Mouse (Mus musculus): ENCODE measurements around the gene Gla.

Gene Gla

GRCm38 (mm10) chrX:134600659-134601379 is at the start of gene Gla, which contains the start of gene Hnrnph2:
Gene Gla, minus strand, starts transcription at chrX:134601125.
Gene Hnrnph2, plus strand, starts transcription at chrX:134601179.
- DNase-seq: peak; percentile 87

- DNase-seq: peak; percentile 77
Measured at GRCm38 (mm10) chrX:134648031-134648692, 47.2 kb upstream of the Gla start.

- no peak for DNase-seq
Measured at GRCm38 (mm10) chrX:134647421-134647820, 46.5 kb upstream of the Gla start.

GRCm38 (mm10) chrX:134646338-134646737 is 45.4 kb upstream of the Gla start:
- DNase-seq: no peak

GRCm38 (mm10) chrX:134641000-134641760 is 40.3 kb upstream of the Gla start:
- DNase-seq: no peak

GRCm38 (mm10) chrX:134635860-134636259 is 34.9 kb upstream of the Gla start:
- no peak for DNase-seq

GRCm38 (mm10) chrX:134635111-134635510 is 34.2 kb upstream of the Gla start:
- no peak for DNase-seq

GRCm38 (mm10) chrX:134632710-134633109 is 31.8 kb upstream of the Gla start:
- DNase-seq: no peak

- no peak for DNase-seq
Measured at GRCm38 (mm10) chrX:134628200-134628599, 27.3 kb upstream of the Gla start.

GRCm38 (mm10) chrX:134623350-134623749 is 22.4 kb upstream of the Gla start:
- no peak for DNase-seq

GRCm38 (mm10) chrX:134621685-134622084 is 20.8 kb upstream of the Gla start:
- no peak for DNase-seq

- no peak for DNase-seq
Measured at GRCm38 (mm10) chrX:134620254-134620865, 19.4 kb upstream of the Gla start.

- DNase-seq: no peak
Measured at GRCm38 (mm10) chrX:134619695-134620094, 18.8 kb upstream of the Gla start.

- DNase-seq: peak; percentile 32
Measured at GRCm38 (mm10) chrX:134614306-134614705, 13.4 kb upstream of the Gla start.

GRCm38 (mm10) chrX:134612285-134612959 is 11.5 kb upstream of the Gla start:
- DNase-seq: peak; percentile 18

- DNase-seq: no peak
Measured at GRCm38 (mm10) chrX:134610984-134611383, 10.1 kb upstream of the Gla start.

- peak; percentile 33 for DNase-seq
Measured at GRCm38 (mm10) chrX:134609472-134609871, 8.5 kb upstream of the Gla start.

- no peak for DNase-seq
Measured at GRCm38 (mm10) chrX:134601380-134602120, 625 bp upstream of the Gla start.

- DNase-seq: no peak
Measured at GRCm38 (mm10) chrX:134599922-134600565, 881 bp downstream of the Gla start.

GRCm38 (mm10) chrX:134589836-134590235 is 11.1 kb downstream of the Gla start:
- DNase-seq: no peak

GRCm38 (mm10) chrX:134588997-134589396 is 11.9 kb downstream of the Gla start:
- no peak for DNase-seq
